Mouse (Mus musculus) forebrain, embryonic 13.5 days (tissue): Measurements from ENCODE around the gene Sned1. TPM values are rescaled to one million over a fixed set of nuclear protein-coding genes. Genes with fewer than 3 reads are reported as not detected.
A peak's percentile ranks its signal among the peaks of the same experiment; 100 is the strongest.
"Not testable (repeated sequence)": the region's sequence is repeated elsewhere in the genome, so short reads cannot be mapped to it uniquely, and the experiment has no call there.

Experiments
- ATAC-seq: fragments of 200-750 bp; cut with Nextera tagmentation; 2 replicates; pipeline ENCODE4 v1.8.0; 2017
- H3K27ac ChIP-seq: fragments of 300-500 bp; sonication (generic); 2 replicates; pipeline ENCODE4 v1.5.1; 2015; ENCODE audit warnings: inconsistent platforms, mild to moderate bottlenecking, moderate library complexity
- H3K27me3 ChIP-seq: fragments of 300-500 bp; sonication (generic); 2 replicates; pipeline ENCODE4 v1.6.1; 2015; ENCODE audit warnings: mild to moderate bottlenecking, inconsistent platforms
- H3K36me3 ChIP-seq: fragments of 300-500 bp; sonication (generic); 2 replicates; pipeline ENCODE4 v1.6.1; 2015; ENCODE audit warnings: mild to moderate bottlenecking, inconsistent platforms; ENCODE audit not compliant: poor library complexity, severe bottlenecking
- H3K4me1 ChIP-seq: fragments of 300-500 bp; sonication (generic); 2 replicates; pipeline ENCODE4 v1.6.1; 2015; ENCODE audit warnings: inconsistent platforms
- H3K4me2 ChIP-seq: fragments of 300-500 bp; sonication (generic); 2 replicates; pipeline ENCODE4 v1.6.1; 2015; ENCODE audit warnings: inconsistent platforms, mild to moderate bottlenecking, moderate library complexity
- H3K4me3 ChIP-seq: fragments of 300-500 bp; sonication (generic); 2 replicates; pipeline ENCODE4 v1.5.1; 2015; ENCODE audit warnings: mild to moderate bottlenecking, inconsistent platforms
- H3K9ac ChIP-seq: fragments of 300-500 bp; sonication (generic); 2 replicates; pipeline ENCODE4 v1.6.1; 2015; ENCODE audit warnings: mild to moderate bottlenecking, inconsistent platforms
- H3K9me3 ChIP-seq: fragments of 300-500 bp; sonication (generic); replicated peaks from 2 replicates; pipeline ENCODE4 v1.6.1; 2016; ENCODE audit warnings: inconsistent platforms
- WGBS: fragments of 180-500 bp; shearing (Covaris S2); methylation state at CpG from one replicate; pipeline ENCODE4 v1.1.7; 2015; 5-methylcytosine and 5-hydroxymethylcytosine counted together
- polyA plus RNA-seq: library from polyadenylated mRNA; unstranded; fragments of >200 nt; fragmentation: Nextera tagmentation; extraction: Ambion mirVana; gene quantifications from 2 replicates; pipeline ENCODE4 v1.2.1, GENCODE M21; 2015

Sned1 gene
- polyA plus RNA-seq: 2.1 and 2.2 TPM in 2 replicates

DNA sequence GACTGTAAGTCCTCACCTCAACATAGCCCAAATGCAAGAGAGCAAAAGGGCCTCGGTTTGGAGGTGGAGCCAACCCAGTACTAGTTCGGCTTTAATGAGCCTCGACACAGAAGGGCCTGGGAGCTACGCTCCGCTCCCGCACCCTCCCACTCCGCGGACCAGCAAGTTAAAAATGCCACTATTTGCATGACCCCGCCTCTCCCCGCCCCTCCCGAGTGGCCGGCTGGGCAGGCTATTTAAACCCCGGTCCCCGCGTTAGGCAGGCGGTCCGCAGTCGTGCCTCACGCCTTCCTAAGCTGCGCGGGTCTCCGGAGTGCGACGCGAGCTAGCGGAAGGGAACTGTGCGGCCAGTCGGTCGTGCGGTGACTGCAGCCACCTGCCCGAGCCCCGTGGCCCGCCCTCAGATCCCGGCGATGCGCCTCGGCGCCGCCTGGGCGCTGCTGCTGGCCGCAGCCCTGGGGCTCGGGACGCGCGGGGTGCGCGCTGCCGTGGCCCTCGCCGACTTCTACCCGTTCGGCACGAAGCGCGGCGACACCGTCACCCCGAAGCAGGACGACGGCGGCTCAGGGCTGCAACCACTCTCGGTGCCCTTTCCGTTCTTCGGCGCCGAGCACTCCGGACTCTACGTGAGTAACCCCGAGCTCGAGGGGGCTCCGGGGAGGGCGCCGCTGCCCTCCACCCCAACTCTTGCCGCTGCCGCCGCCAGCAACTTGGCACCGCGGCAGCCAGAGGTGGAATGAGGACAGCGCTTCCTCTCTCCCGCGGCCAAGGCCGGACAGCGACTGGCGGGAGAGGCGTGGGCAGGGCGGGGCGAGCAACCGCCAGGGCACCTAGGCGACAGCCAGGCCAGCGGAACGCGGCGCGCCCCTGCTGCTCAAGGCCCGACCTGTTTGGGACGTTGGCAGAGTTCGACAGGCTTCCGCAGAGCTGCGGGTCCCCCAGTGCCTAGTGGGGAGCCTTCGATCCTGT is at the start of gene Sned1:
TSS of gene Sned1 (plus strand) at position 266 of the 969 bp plus-strand sequence.
- Histone ChIP-seq H3K36me3 (no peaks in the 10 kb centered on the region), H3K27ac (no peak within 1 kb of the TSS), H3K4me1 (peaks cover 15% of the 10 kb centered on the region), H3K4me3 (peak within 1 kb of the TSS; percentile 55), H3K9me3 (no peaks in the 10 kb centered on the region), H3K9ac (peak within 1 kb of the TSS; percentile 66), H3K27me3 (peaks cover 50% of the 10 kb centered on the region), H3K4me2 (peak within 1 kb of the TSS; percentile 99)
- WGBS: under 1% methylated on average over 81 of the region's 100 CpGs
- peak; percentile 85 for ATAC-seq

DNA sequence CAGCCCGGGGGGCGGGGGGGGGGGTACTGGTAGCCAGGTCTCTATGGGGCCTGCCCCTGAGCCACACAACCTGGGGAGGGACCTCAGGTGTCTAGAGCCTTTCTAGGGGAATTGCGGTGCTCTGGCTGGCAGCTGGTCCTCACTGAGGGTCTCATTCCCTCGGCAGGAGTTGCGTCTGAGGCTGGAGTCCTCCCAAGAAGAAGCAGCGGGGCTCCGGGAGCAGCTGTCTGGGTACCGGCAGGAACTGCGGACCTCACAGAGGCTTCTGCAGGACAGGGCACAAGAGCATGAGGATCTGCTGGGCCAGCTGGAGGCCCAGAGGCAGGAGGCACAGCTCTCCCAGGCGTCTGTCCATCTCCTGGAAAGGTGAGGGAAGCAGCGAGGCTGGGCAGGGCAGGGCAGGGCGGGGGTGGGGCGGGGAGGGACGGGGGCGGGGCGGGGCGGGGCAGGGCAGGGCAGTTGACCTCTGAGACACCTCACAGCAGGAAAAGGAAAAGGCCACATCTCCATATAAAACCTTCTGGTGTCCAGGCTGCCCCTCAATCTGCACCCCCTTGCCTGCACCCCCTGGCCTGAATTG is 44.8 kb upstream of the Sned1 start:
- Histone ChIP-seq H3K4me2 (no peak overlapping the region), H3K4me3 (no peak overlapping the region), H3K36me3 (no peaks in the 10 kb centered on the region), H3K27ac (no peak overlapping the region), H3K9ac (0 out of 2 replicates have a peak overlapping the region, but pooled peaks have one; percentile 30), H3K4me1 (no peaks in the 10 kb centered on the region), H3K9me3 (0 out of 2 replicates have a peak, but pooled peaks cover 3% of the 10 kb centered on the region), H3K27me3 (peaks cover 26% of the 10 kb centered on the region)
- WGBS: 10% methylated on average over 9 of the region's 17 CpGs
- no peak for ATAC-seq

DNA sequence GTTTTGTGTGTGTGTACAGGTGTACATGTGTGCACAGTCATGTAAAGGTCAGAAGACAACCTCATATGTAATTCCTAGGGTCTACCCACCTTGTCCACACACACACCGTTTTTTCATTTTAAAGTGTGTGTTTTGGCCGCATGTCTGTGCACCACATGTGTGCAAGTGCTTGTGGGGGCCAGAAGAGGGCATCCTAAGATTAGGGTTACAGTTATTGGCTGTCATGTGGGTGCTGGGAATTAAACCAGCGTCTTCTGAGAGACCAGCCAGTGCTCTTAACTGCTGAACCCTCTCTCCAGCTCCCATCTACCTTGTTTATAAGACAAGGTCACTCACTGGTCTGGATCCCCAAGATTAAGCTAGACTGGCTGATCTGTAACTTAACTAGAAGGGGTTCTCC is 40.7 kb upstream of the Sned1 start:
- Histone ChIP-seq H3K4me2 (no peak overlapping the region), H3K9me3 (0 out of 2 replicates have a peak, but pooled peaks cover 3% of the 10 kb centered on the region), H3K36me3 (no peaks in the 10 kb centered on the region), H3K4me3 (no peak overlapping the region), H3K9ac (no peak overlapping the region), H3K27me3 (peaks cover 12% of the 10 kb centered on the region), H3K4me1 (no peaks in the 10 kb centered on the region), H3K27ac (no peak overlapping the region)
- 91% methylated on average over 3 of the region's 3 CpGs for WGBS
- ATAC-seq: no peak

DNA sequence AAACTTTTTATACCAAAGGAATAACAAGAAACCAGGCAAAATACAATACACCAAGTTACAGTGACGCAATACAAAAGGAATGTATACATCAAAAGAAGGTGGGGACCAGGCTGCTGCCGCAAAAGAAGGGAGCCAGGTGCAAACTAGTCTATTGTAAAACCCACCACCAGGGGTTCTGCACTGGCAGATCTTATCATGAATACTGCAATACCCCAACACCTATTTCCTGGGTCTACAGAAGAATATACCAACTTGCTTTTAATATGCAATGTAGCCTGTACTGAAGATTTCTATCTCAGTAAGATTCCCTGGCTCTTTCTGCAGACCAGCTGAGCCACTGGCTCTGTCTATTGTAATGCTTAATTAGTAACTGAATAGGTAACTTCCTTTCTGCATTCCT is 38.2 kb upstream of the Sned1 start:
- not testable (repeated sequence) for H3K27me3 ChIP-seq, H3K4me1 ChIP-seq, H3K9me3 ChIP-seq, H3K4me2 ChIP-seq, H3K9ac ChIP-seq, H3K27ac ChIP-seq, H3K4me3 ChIP-seq, ATAC-seq, H3K36me3 ChIP-seq
- 87% methylated on average over 2 of the region's 2 CpGs for WGBS

DNA sequence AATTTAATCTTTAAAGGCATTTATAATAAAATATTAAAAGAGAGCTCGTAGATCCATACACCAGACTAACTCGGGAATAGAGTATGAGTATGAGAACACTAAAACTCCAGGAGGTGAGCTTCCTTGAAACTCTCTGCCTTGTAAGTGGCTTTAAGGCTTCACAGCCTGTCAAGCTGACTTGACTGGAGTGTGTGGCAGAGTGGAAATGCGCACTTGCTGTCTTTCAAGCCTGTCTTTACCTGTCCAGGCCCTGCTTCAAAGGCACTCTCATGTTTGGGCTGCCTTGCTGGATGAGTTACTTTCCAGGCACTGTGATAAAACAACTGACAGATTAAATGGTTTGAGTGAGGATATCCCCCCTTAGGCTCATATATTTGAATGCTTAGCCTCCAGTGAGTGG is 37.7 kb upstream of the Sned1 start:
- no peaks in the 10 kb centered on the region for H3K4me1 ChIP-seq
- ATAC-seq: no peak
- H3K27me3 ChIP-seq: peaks cover 1% of the 10 kb centered on the region; the same call in 1 of the 2 replicates
- no peak overlapping the region for H3K27ac ChIP-seq
- H3K36me3 ChIP-seq: no peaks in the 10 kb centered on the region
- no peak overlapping the region for H3K9ac ChIP-seq
- H3K4me3 ChIP-seq: no peak overlapping the region
- WGBS: 87% methylated on average over 3 of the region's 3 CpGs
- H3K9me3 ChIP-seq: peaks cover 3% of the 10 kb centered on the region; the same call in 1 of the 2 replicates
- no peak overlapping the region for H3K4me2 ChIP-seq

DNA sequence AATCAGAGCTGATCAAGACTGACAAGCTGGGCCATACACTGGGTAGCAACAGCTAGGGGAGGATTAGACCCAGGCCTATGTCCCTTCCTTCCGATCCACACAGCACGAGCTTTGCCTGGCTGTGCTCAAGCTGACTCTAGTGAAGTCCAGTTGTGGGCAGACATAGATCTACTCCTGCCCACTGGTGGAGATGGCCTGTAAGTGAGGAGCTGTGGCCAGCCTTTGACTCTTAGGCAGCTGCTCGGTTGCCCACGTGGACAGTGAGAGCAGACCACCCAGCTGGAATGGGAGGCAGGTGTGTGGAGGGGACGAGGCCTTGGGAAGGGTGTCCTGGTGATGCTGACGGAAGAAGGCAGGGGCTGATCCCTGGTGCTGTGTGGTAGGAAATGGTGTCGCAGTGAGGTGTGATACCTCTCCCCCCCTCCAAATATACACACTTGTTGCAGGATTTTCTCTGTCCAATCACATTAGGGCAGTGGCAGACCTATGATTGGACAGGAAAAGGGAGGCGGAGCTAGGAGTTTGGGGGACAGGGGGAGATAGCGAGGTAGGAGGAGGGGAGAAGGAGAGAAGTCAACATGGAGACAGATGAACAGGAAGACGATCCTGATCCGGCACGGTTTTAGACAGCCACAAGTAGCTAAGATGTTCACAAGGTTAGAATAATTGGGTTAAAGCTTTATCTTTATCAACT is 29.2 kb upstream of the Sned1 start:
- H3K36me3 ChIP-seq: no peaks in the 10 kb centered on the region
- no peak overlapping the region for H3K4me2 ChIP-seq
- 61% methylated on average over 12 of the region's 12 CpGs for WGBS
- no peak overlapping the region for H3K4me3 ChIP-seq
- H3K27me3 ChIP-seq: no peaks in the 10 kb centered on the region
- peaks cover 18% of the 10 kb centered on the region for H3K4me1 ChIP-seq
- no peak overlapping the region for H3K27ac ChIP-seq
- no peaks in the 10 kb centered on the region for H3K9me3 ChIP-seq
- H3K9ac ChIP-seq: no peak overlapping the region
- no peak for ATAC-seq

DNA sequence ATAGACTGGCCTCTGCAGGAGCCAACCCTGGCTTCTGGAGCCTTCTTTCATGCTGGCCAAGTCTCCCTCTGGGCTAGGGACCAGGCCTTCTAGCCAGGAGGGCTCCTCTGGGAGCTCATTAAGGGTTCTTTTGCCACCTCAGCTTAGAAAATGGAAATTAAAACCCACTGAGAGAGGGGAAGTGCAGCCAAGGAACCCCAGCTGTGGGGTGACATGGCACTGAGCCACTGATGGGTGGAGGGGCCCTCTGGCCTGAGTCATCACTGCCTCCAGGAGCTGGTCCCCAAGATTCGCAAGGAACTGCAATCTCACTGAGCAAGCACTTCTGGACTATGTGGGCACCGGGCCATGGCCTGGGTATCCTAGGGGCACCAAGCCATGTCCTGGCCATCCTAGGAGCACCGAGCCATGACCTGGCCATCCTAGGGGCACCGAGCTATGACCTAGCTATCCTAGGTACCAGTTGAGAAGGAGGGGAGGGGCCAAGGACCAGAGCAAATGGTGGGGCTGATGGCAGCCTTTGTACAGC is 28.0 kb upstream of the Sned1 start:
- Histone ChIP-seq H3K4me1 (peaks cover 23% of the 10 kb centered on the region), H3K27me3 (no peaks in the 10 kb centered on the region), H3K36me3 (no peaks in the 10 kb centered on the region), H3K9me3 (no peaks in the 10 kb centered on the region), H3K9ac (no peak overlapping the region), H3K4me2 (no peak overlapping the region), H3K4me3 (no peak overlapping the region), H3K27ac (no peak overlapping the region)
- ATAC-seq: no peak
- WGBS: 96% methylated on average over 4 of the region's 4 CpGs

DNA sequence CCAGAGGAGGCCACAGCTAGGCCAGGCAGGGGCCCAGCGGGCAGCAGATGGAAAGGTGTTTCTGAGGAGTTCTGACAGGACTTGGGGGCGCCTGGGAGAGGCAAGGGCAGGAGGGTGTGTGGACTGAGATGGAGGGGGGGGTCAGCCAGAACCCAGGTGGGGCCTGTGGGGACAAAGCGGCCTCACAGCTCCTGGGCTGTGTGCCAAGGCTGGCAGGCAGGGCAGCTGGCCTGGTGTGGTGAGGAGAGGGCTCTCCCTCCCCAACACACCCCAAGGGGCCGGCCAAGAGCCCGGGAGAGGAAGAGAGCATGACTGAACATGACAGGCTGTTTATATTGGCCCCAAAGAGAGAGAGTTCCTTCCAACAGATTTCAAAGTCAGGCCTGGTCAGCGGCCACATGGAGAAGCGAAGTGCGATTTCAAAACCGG is 25.4 kb upstream of the Sned1 start:
- no peaks in the 10 kb centered on the region for H3K27me3 ChIP-seq
- peaks cover 28% of the 10 kb centered on the region for H3K4me1 ChIP-seq
- no peaks in the 10 kb centered on the region for H3K36me3 ChIP-seq
- H3K9me3 ChIP-seq: no peaks in the 10 kb centered on the region
- no peak overlapping the region for H3K4me3 ChIP-seq
- peak overlapping the region; percentile 25; the same call in 1 of the 2 replicates for H3K27ac ChIP-seq
- H3K4me2 ChIP-seq: no peak overlapping the region
- H3K9ac ChIP-seq: no peak overlapping the region
- peak; percentile 83 for ATAC-seq
- 39% methylated on average over 9 of the region's 9 CpGs for WGBS

DNA sequence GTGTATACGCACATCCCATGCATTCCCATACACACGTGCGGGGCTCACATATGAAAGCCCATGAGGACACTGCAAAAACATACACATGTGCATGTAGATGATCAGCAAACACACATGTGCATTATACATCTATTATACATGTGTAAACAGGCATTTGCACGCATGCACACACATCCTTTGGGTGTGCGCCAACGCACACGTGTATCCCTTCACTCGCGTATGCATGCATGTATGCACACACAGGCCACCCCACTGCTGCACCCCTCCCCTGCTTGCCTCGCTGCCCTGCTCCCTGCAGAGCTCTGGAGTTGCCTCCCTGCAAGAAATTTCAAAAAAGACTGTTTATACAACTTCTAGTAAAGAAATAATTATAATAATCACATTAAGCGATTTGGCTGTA is 24.6 kb upstream of the Sned1 start:
- Histone ChIP-seq H3K4me1 (peaks cover 28% of the 10 kb centered on the region), H3K36me3 (no peaks in the 10 kb centered on the region), H3K4me3 (no peak overlapping the region), H3K27me3 (no peaks in the 10 kb centered on the region), H3K9ac (no peak overlapping the region), H3K27ac (no peak overlapping the region), H3K9me3 (no peaks in the 10 kb centered on the region), H3K4me2 (no peak overlapping the region)
- no peak for ATAC-seq
- 87% methylated on average over 11 of the region's 11 CpGs for WGBS

DNA sequence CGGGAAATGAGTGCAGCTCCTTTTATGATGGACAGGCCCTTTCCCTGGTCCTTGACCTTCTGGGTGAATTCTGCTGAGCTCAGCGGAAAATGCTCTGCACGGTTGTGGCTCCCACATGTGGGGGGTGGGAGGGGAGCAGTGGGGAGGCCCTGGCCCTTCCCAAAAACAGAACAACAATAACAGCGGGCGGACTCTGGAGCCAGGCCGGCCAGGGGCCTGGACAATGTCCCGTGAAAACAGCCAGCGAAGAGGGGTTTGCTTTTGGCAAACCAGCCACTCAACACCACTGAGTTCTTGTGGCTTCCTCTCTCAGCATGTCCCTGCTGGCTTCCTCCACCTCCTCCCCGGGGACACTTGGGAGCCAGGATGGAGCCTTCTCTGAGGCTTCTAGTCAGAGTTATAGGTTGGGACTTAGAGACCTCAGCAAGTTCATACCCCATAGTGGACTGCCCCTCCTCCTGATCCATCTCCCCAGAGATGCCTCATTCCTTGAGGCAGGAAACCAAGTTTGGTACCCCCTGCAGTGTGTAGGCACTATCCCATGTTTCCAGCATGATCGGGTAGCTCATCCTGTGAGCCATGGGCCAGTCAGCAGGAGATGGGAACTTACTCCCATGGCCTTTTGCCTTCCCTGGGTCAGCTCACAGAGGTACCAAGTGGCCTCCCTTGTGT is 24.0 kb upstream of the Sned1 start:
- H3K4me3 ChIP-seq: no peak overlapping the region

DNA sequence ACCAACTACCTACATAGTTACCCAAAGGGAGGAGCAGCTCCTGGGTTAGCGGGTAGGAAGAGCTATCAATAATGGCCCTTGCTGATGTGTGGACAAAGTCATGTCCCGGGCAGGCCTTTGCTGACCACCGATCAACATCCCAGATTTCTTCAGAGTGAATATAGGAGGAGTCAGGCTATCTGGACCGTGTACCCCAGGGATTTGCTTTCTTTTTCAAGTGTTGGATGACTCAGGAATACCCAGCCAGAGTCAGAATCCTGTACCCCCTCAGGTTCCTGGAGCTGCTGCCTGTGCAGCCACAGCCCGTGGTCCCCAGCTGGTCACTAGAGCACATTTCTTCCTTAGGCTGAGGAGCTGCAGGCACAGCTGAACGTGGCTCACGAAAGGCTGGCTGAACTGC is 23.2 kb upstream of the Sned1 start:
- H3K4me2 ChIP-seq: no peak overlapping the region
- H3K9ac ChIP-seq: no peak overlapping the region
- no peaks in the 10 kb centered on the region for H3K9me3 ChIP-seq
- no peak overlapping the region for H3K4me3 ChIP-seq
- peaks cover 28% of the 10 kb centered on the region for H3K4me1 ChIP-seq
- WGBS: 91% methylated on average over 7 of the region's 7 CpGs
- no peaks in the 10 kb centered on the region for H3K36me3 ChIP-seq
- no peak for ATAC-seq
- no peak overlapping the region for H3K27ac ChIP-seq
- H3K27me3 ChIP-seq: no peaks in the 10 kb centered on the region

More for the DNA sequence above, 24.0 kb upstream of the Sned1 start:
- ATAC-seq: no peak
- Histone ChIP-seq H3K4me2 (no peak overlapping the region), H3K27me3 (no peaks in the 10 kb centered on the region), H3K4me1 (peaks cover 28% of the 10 kb centered on the region), H3K9me3 (no peaks in the 10 kb centered on the region), H3K27ac (no peak overlapping the region), H3K9ac (no peak overlapping the region), H3K36me3 (no peaks in the 10 kb centered on the region)
- WGBS: 51% methylated on average over 10 of the region's 10 CpGs
